Mouse (Mus musculus) cortical plate, adult 2 months (tissue): ENCODE measurements around the gene Ube2m. TPM values are rescaled to one million over a fixed set of nuclear protein-coding genes. Genes with fewer than 3 reads are reported as not detected.

ENCODE experiments used
- H3K27ac ChIP-seq: fragments of 200-500 bp; 2 replicates; pipeline ENCODE4 v1.5.1; 2012; ENCODE audit warnings: low read length, control low read depth, inconsistent platforms; ENCODE audit not compliant: insufficient read depth
- H3K4me1 ChIP-seq: fragments of 200-500 bp; 2 replicates; pipeline ENCODE4 v1.6.1; 2011; ENCODE audit warnings: low read length; ENCODE audit not compliant: control insufficient read depth, insufficient read depth
- H3K4me3 ChIP-seq: fragments of 200-500 bp; 2 replicates; pipeline ENCODE4 v1.5.1; 2011; ENCODE audit warnings: mild to moderate bottlenecking, low read length, control low read depth; ENCODE audit not compliant: insufficient read depth
- CTCF ChIP-seq: fragments of 200-500 bp; IDR thresholded peaks from 2 replicates; pipeline ENCODE4 v1.5.1; 2011; ENCODE audit warnings: mild to moderate bottlenecking, control low read depth, low read length; ENCODE audit not compliant: insufficient read depth; ENCODE audit errors: extremely low read depth
- POLR2A ChIP-seq: fragments of 200-500 bp; IDR thresholded peaks from 2 replicates; pipeline ENCODE4 v1.6.1; 2011; ENCODE audit warnings: mild to moderate bottlenecking, low read length, control low read depth; ENCODE audit not compliant: insufficient read depth; ENCODE audit errors: extremely low read depth
- polyA plus RNA-seq: library from polyadenylated mRNA; depleted of rRNA; stranded (reverse); fragments of >200 nt; gene quantifications from 2 replicates; pipeline ENCODE4 v1.2.3, GENCODE M21; 2012

Gene Ube2m
- polyA plus RNA-seq, 1 experiment: 400 TPM

DNA sequence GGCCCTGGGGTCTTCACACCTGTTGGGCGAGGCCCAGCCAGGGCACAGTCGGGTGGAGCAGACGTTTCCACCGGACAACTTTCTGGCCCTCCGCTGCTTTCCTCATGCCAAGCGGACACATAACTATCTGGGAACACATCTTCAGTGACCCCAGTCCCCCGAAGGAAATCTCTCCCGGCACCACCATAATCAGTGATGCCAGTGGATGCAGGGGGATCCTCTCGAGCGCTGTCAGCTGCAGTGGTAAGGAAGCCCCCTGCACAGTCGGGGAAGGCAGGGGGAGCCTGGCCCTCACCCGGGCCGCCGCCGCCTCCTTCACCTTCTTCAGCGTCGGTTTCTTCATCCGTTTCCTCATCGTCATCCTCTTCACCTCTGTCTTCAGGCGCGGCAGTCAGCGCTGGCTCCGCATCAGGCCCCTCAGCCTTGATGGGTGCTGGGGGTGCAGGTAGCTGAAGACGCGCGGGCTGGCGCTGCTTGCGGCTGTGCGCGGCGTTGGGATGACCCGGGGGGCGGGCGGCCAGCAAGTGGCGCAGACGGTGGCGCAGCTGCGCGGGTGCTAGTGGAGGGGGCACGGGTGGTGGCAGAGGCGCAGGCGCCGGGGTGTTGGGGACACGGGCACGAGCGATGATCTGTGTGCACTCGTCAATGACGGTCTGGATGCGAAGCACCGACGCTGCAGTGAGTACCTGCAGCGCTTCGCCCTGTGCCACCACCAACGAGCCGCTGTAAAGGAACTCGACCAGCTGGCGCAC is 30.6 kb downstream of the Ube2m start:
- Histone ChIP-seq H3K4me1 (no peaks in the 10 kb centered on the region), H3K4me3 (no peak overlapping the region), H3K27ac (no peak overlapping the region)
- TF ChIP-seq POLR2A (no peak), CTCF (no peak)

GRCm38 (mm10) chr7:13006531-13006930 is 31.5 kb downstream of the Ube2m start:
- TF ChIP-seq POLR2A (no peak), CTCF (no peak)
- no peak overlapping the region for H3K4me3 ChIP-seq
- H3K27ac ChIP-seq: no peak overlapping the region
- no peaks in the 10 kb centered on the region for H3K4me1 ChIP-seq

DNA sequence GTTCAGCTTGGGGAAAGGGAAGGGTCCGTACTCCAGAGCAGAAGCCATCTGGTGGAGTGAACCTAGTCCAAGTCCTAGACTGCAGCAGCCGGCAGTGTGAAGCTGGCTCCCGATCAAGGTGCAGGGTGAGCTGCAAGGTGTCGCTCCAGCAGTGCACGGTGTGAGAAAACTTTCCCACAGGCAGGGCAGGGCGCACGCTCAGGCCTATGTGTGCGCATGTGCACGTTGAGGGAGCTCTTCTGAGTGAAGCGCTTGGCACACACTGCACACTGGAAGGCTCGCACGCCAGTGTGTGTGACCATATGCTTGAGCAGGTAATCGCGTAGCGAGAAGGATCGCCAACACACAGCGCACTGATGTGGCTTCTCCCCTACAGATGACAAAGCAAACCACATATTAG is 32.1 kb downstream of the Ube2m start:
- TF ChIP-seq CTCF (no peak), POLR2A (no peak)
- no peaks in the 10 kb centered on the region for H3K4me1 ChIP-seq
- no peak overlapping the region for H3K27ac ChIP-seq
- no peak overlapping the region for H3K4me3 ChIP-seq

GRCm38 (mm10) chr7:13003380-13003779 is 34.7 kb downstream of the Ube2m start:
- H3K27ac ChIP-seq: no peak overlapping the region
- H3K4me3 ChIP-seq: no peak overlapping the region
- TF ChIP-seq POLR2A (no peak), CTCF (no peak)
- no peaks in the 10 kb centered on the region for H3K4me1 ChIP-seq

DNA sequence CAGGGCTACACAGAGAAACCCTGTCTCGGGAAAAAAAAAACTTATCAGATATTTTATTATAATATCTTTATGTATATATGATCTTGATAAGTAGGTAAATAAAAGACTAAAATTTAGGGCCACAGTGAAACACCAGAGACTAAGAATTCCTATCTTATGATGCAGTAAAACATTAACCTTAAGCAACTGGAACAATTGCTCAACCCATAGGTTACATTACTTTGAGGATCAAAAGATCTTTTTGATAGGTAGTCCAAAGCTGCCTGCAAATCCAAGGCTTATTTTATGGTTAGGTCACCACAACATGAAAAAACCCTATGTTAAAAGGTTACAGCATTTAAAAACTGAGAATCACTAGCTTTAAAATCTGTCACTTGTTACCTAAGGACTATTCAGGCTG is 36.5 kb downstream of the Ube2m start:
- Histone ChIP-seq H3K4me3 (no peak overlapping the region), H3K27ac (no peak overlapping the region)
- TF ChIP-seq CTCF (no peak), POLR2A (no peak)

DNA sequence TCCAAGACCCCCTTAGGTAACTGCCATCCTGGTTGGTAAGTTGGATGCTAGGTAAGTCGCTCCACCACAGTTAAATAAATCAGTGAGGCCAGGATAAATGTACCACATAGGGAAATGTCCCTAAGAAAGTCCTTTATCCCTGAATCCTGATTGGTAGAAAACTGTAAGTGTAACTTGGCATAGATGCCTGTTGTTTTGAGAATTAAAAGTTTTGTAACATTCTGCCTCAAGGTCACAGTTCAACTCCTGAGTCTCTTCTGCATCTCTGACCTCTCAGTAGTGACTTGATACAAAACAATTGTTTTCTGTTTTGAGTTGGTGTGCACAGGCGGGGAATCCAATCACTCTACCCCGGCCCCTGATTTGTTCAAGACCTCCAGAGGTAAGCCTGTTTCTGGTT is 39.2 kb downstream of the Ube2m start, which contains the start of gene Trim28:
Gene Trim28, plus strand, starts transcription at position 264 of the 400 bp plus-strand sequence.
- no peak within 1 kb of the TSS for H3K4me3 ChIP-seq
- H3K27ac ChIP-seq: no peak within 1 kb of the TSS
- no peaks in the 10 kb centered on the region for H3K4me1 ChIP-seq
- no peak for TF ChIP-seq POLR2A
- TF ChIP-seq CTCF: no peak

More for the DNA sequence above, 36.5 kb downstream of the Ube2m start:
- no peaks in the 10 kb centered on the region for H3K4me1 ChIP-seq

GRCm38 (mm10) chr7:12998053-12998452 is 40.0 kb downstream of the Ube2m start, which contains the start of gene Slc27a5:
TSS of gene Slc27a5 (minus strand) at chr7:12998192.
- H3K4me3 ChIP-seq: no peak within 1 kb of the TSS
- TF ChIP-seq CTCF: no peak
- no peak for TF ChIP-seq POLR2A
- H3K4me1 ChIP-seq: no peaks in the 10 kb centered on the region
- H3K27ac ChIP-seq: no peak within 1 kb of the TSS

- TF ChIP-seq POLR2A: no peak
- no peak for TF ChIP-seq CTCF
- Histone ChIP-seq H3K4me3 (no peak overlapping the region), H3K27ac (no peak overlapping the region), H3K4me1 (no peaks in the 10 kb centered on the region)
These were observed 40.8 kb downstream of the Ube2m start for GRCm38 (mm10) chr7:12997230-12997629.

- TF ChIP-seq CTCF (no peak), POLR2A (no peak)
- H3K4me1 ChIP-seq: no peaks in the 10 kb centered on the region
- no peak overlapping the region for H3K4me3 ChIP-seq
- H3K27ac ChIP-seq: no peak overlapping the region
These were observed 42.2 kb downstream of the Ube2m start for GRCm38 (mm10) chr7:12995862-12996261.

DNA sequence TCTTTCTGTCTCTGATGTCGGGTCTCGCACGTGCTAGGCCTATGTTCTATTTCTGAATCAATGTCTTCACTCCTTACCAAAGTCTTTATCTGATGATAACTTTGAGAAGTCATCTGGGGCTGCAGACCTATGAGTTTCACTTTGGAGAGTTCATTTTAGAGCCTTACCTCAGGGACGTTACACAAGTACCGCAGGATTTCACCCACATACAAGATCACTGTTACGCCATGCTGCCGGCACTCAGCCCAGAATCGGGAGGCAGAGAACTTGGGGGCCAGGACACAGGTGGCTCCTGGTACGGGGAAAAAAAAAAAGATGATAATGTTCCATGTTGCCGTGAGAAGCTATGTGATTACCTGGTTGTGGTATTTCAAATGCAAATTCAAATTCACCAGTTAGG is 44.9 kb downstream of the Ube2m start:
- H3K27ac ChIP-seq: no peak overlapping the region
- TF ChIP-seq CTCF (no peak), POLR2A (no peak)
- H3K4me3 ChIP-seq: no peak overlapping the region
- no peaks in the 10 kb centered on the region for H3K4me1 ChIP-seq
